Mouse (Mus musculus) stomach, postnatal 0 days (tissue): ENCODE data around the gene Rbm17.

Source experiments
- CTCF ChIP-seq: IDR thresholded peaks from 2 replicates; pipeline ENCODE4 v1.5.1; 2016; ENCODE audit warnings: antibody characterized with exemption, low read depth, mild to moderate bottlenecking, moderate library complexity
- EP300 ChIP-seq: optimal IDR thresholded peaks from 2 replicates; pipeline ENCODE3; 2016; ENCODE audit warnings: antibody characterized with exemption

GRCm38 (mm10) chr2:11635035-11635434 lies 31.1 kb upstream of the Rbm17 start:
- TF ChIP-seq CTCF (no peak), EP300 (no peak)
